Mouse (Mus musculus) MEL (cell line): Measurements from ENCODE around the gene Sult2b1. TPM values are rescaled to one million over a fixed set of nuclear protein-coding genes. Genes with fewer than 3 reads are reported as not detected.
A peak's percentile ranks its signal among the peaks of the same experiment; 100 is the strongest.

ENCODE experiments used
- DNase-seq: peaks from one replicate; pipeline ENCODE4 v3.0.0; 2011; ENCODE audit warnings: low read depth, low spot score
- H3K27ac ChIP-seq: 2 replicates; pipeline ENCODE4 v1.5.1; 2012; ENCODE audit warnings: low read depth, mild to moderate bottlenecking, control low read depth, low read length, moderate library complexity; ENCODE audit not compliant: control insufficient read depth
- H3K27me3 ChIP-seq, 2 experiments: fragments of 150-350 bp in 1 of 2; sonication (generic) in 1 of 2; 2 replicates each; pipeline ENCODE4 v1.6.1; 2012; ENCODE audit warnings: low read length in 2 of 2, mild to moderate bottlenecking in 2 of 2, improper control_type of control experiment in 1 of 2, moderate library complexity in 1 of 2; ENCODE audit not compliant: insufficient read depth in 2 of 2, control insufficient read depth in 1 of 2
- H3K36me3 ChIP-seq, 2 experiments: 2 replicates each; pipeline ENCODE4 v1.6.1; 2012 to 2014; ENCODE audit warnings: low read length in 2 of 2, improper control_type of control experiment in 1 of 2, inconsistent platforms in 1 of 2, mild to moderate bottlenecking in 1 of 2; ENCODE audit not compliant: insufficient read depth in 2 of 2, control insufficient read depth in 1 of 2
- H3K4me1 ChIP-seq, 2 experiments: fragments of 150-350 bp in 1 of 2; sonication (generic) in 1 of 2; 2 replicates each; pipeline ENCODE4 v1.6.1; 2012; ENCODE audit warnings: low read length in 2 of 2, improper control_type of control experiment in 1 of 2, mild to moderate bottlenecking in 1 of 2; ENCODE audit not compliant: insufficient read depth in 2 of 2, control insufficient read depth in 1 of 2
- H3K4me3 ChIP-seq, 2 experiments: fragments of 150-350 bp in 1 of 2; sonication (generic) in 1 of 2; 2 replicates each; pipeline ENCODE4 v1.5.1; 2012; ENCODE audit warnings: low read depth in 2 of 2, low read length in 2 of 2, mild to moderate bottlenecking in 2 of 2, moderate library complexity in 2 of 2, control low read depth in 1 of 2, improper control_type of control experiment in 1 of 2; ENCODE audit not compliant: control insufficient read depth in 1 of 2, insufficient read depth in 1 of 2
- H3K79me2 ChIP-seq: 2 replicates; pipeline ENCODE4 v1.6.1; 2012; ENCODE audit warnings: mild to moderate bottlenecking, low read length, moderate library complexity; ENCODE audit not compliant: control insufficient read depth, poor library complexity, insufficient read depth
- H3K9ac ChIP-seq: 2 replicates; pipeline ENCODE4 v1.6.1; 2012; ENCODE audit warnings: low read depth, mild to moderate bottlenecking, control low read depth, low read length, moderate library complexity; ENCODE audit not compliant: control insufficient read depth, poor library complexity, severe bottlenecking
- H3K9me3 ChIP-seq: fragments of 150-350 bp; sonication (generic); replicated peaks from 2 replicates; pipeline ENCODE4 v1.6.1; 2012; ENCODE audit warnings: mild to moderate bottlenecking, low read length, improper control_type of control experiment, moderate library complexity; ENCODE audit not compliant: insufficient read depth
- BHLHE40 ChIP-seq: IDR thresholded peaks from 2 replicates; pipeline ENCODE4 v1.6.1; 2012; ENCODE audit warnings: low read depth, mild to moderate bottlenecking, inconsistent platforms, low read length, improper control_type of control experiment, borderline replicate concordance
- CHD1 ChIP-seq: IDR thresholded peaks from 2 replicates; pipeline ENCODE4 v1.6.1; 2012; ENCODE audit warnings: low read depth, mild to moderate bottlenecking, inconsistent platforms, low read length, improper control_type of control experiment
- CTCF ChIP-seq, 3 experiments: IDR thresholded peaks in 2 of 3; conservative IDR thresholded peaks in 1 of 3; 2 replicates each; pipeline ENCODE4 v1.5.1; 2011 to 2012; ENCODE audit warnings: low read length in 3 of 3, low read depth in 2 of 3, mild to moderate bottlenecking in 2 of 3, improper control_type of control experiment in 1 of 3, inconsistent platforms in 1 of 3, mixed read lengths in 1 of 3, moderate library complexity in 1 of 3; ENCODE audit not compliant: control insufficient read depth in 1 of 3, insufficient read depth in 1 of 3, poor library complexity in 1 of 3, severe bottlenecking in 1 of 3
- E2F4 ChIP-seq: IDR thresholded peaks from 2 replicates; pipeline ENCODE4 v1.6.1; 2011; ENCODE audit warnings: low read depth, low read length, improper control_type of control experiment, borderline replicate concordance
- EP300 ChIP-seq, 2 experiments: IDR thresholded peaks; 2 replicates each; pipeline ENCODE4 v1.6.1; 2011; ENCODE audit warnings: improper control_type of control experiment in 2 of 2, low read length in 2 of 2, low read depth in 1 of 2, mild to moderate bottlenecking in 1 of 2
- ETS1 ChIP-seq: IDR thresholded peaks from 2 replicates; pipeline ENCODE4 v1.6.1; 2012; ENCODE audit warnings: low read depth, mild to moderate bottlenecking, inconsistent platforms, low read length, improper control_type of control experiment, moderate library complexity
- HCFC1 ChIP-seq: IDR thresholded peaks from 2 replicates; pipeline ENCODE4 v1.6.1; 2012; ENCODE audit warnings: low read depth, mild to moderate bottlenecking, inconsistent platforms, low read length, improper control_type of control experiment, moderate library complexity
- MAX ChIP-seq: IDR thresholded peaks from 2 replicates; pipeline ENCODE4 v1.6.1; 2011; ENCODE audit warnings: low read length, improper control_type of control experiment
- MEF2A ChIP-seq: IDR thresholded peaks from 2 replicates; pipeline ENCODE4 v1.6.1; 2014; ENCODE audit warnings: low read depth, mild to moderate bottlenecking, inconsistent platforms, low read length, improper control_type of control experiment; ENCODE audit not compliant: poor library complexity, insufficient replicate concordance, severe bottlenecking; ENCODE audit errors: extremely low read depth
- MYB ChIP-seq: IDR thresholded peaks from 2 replicates; pipeline ENCODE4 v1.6.1; 2011; ENCODE audit warnings: mild to moderate bottlenecking, low read depth, low read length, improper control_type of control experiment
- MYC ChIP-seq: IDR thresholded peaks from 2 replicates; pipeline ENCODE4 v1.6.1; 2011; ENCODE audit warnings: low read depth, mild to moderate bottlenecking, low read length, improper control_type of control experiment, moderate library complexity
- NELFE ChIP-seq: IDR thresholded peaks from 2 replicates; pipeline ENCODE4 v1.6.1; 2011; ENCODE audit warnings: low read depth, low read length, improper control_type of control experiment
- NRF1 ChIP-seq: IDR thresholded peaks from 2 replicates; pipeline ENCODE4 v1.6.1; 2014; ENCODE audit warnings: low read depth, mild to moderate bottlenecking, inconsistent platforms, low read length, improper control_type of control experiment, moderate library complexity; ENCODE audit not compliant: poor library complexity, insufficient read depth, severe bottlenecking
- POLR2A ChIP-seq, 2 experiments: IDR thresholded peaks; 2 replicates each; pipeline ENCODE4 v1.6.1; 2011 to 2012; ENCODE audit warnings: low read length in 2 of 2, mild to moderate bottlenecking in 2 of 2, control low read depth in 1 of 2, improper control_type of control experiment in 1 of 2, low read depth in 1 of 2, moderate library complexity in 1 of 2; ENCODE audit not compliant: control insufficient read depth in 1 of 2, insufficient read depth in 1 of 2, poor library complexity in 1 of 2
- POLR2AphosphoS2 ChIP-seq: IDR thresholded peaks from 2 replicates; pipeline ENCODE4 v1.6.1; 2011; ENCODE audit warnings: low read length, improper control_type of control experiment
- POLR2AphosphoS5 ChIP-seq: IDR thresholded peaks from 2 replicates; pipeline ENCODE4 v1.6.1; 2012; ENCODE audit warnings: low read depth, borderline replicate concordance, mild to moderate bottlenecking, inconsistent platforms, low read length, moderate library complexity, mixed read lengths
- SMC3 ChIP-seq: IDR thresholded peaks from 2 replicates; pipeline ENCODE4 v1.6.1; 2011; ENCODE audit warnings: low read depth, low read length, improper control_type of control experiment
- TAL1 ChIP-seq: IDR thresholded peaks from 2 replicates; pipeline ENCODE4 v1.6.1; 2012; ENCODE audit warnings: mild to moderate bottlenecking, inconsistent platforms, low read length, moderate library complexity, mixed read lengths
- TBP ChIP-seq: IDR thresholded peaks from 2 replicates; pipeline ENCODE4 v1.8.0; 2011; ENCODE audit warnings: low read depth, low read length, improper control_type of control experiment
- ZC3H11A ChIP-seq: IDR thresholded peaks from 2 replicates; pipeline ENCODE4 v1.6.1; 2012; ENCODE audit warnings: low read depth, mild to moderate bottlenecking, inconsistent platforms, low read length, improper control_type of control experiment
- ZKSCAN1 ChIP-seq: IDR thresholded peaks from 2 replicates; pipeline ENCODE4 v1.6.1; 2012; ENCODE audit warnings: low read depth, mild to moderate bottlenecking, inconsistent platforms, low read length, improper control_type of control experiment, moderate library complexity
- polyA plus RNA-seq, 2 experiments: library from polyadenylated mRNA; stranded (reverse) in 1 of 2; unstranded in 1 of 2; fragments of >175 nt in 1 of 2; fragments of >200 nt in 1 of 2; gene quantifications; 2 replicates each; pipeline versions ENCODE4 v1.2.1 to v1.2.4; 2012; ENCODE audit warnings: low replicate concordance in 2 of 2, low read depth in 1 of 2; ENCODE audit not compliant: insufficient read length in 2 of 2, insufficient read depth in 1 of 2, missing spikeins in 1 of 2
- total RNA-seq: library from RNA; depleted of rRNA; stranded (reverse); fragments of 300-350 nt; gene quantifications from 2 replicates; pipeline ENCODE4 v1.2.3, GENCODE M21; 2012

Sult2b1 gene
- total and polyA plus RNA-seq, 3 experiments, result 0.08 to 0.47 TPM; not detected in 1

- Histone ChIP-seq H3K27me3 (no peaks in the 10 kb centered on the region), H3K36me3 (peaks cover 0 to 5% of the 10 kb centered on the region in 2 experiments; a peak in 2 of 4 replicates), H3K9ac (no peak overlapping the region), H3K9me3 (no peaks in the 10 kb centered on the region), H3K27ac (no peak overlapping the region), H3K4me3 (no peak overlapping the region), H3K4me1 (peaks cover 0 to 12% of the 10 kb centered on the region in 2 experiments; a peak in 1 of 4 replicates), H3K79me2 (peaks cover 12% of the 10 kb centered on the region)
- TF ChIP-seq POLR2A (IDR thresholded peaks at IDR 0.05; ENCODE audit: control insufficient read depth in 1 of 2, insufficient read depth in 1 of 2, low read depth in 1 of 2, low read length in 2 of 2, poor library complexity in 1 of 2) (peak; percentile 23 to 34; a peak in 1 of 4 replicates), TAL1 (no peak), SMC3 (no peak), CHD1 (no peak), E2F4 (no peak), BHLHE40 (no peak), POLR2AphosphoS2 (peak; percentile 46; the same call in 1 of the 2 replicates), POLR2AphosphoS5 (0 out of 2 replicates have a peak, but pooled peaks have one; percentile 75)
- DNase-seq, result no peak
These were observed 74.7 kb downstream of the Sult2b1 start for GRCm38 (mm10) chr7:45709677-45710355.

- peak; percentile 37 for DNase-seq
- Histone ChIP-seq H3K36me3 (peaks cover 0 to 5% of the 10 kb centered on the region in 2 experiments; a peak in 2 of 4 replicates), H3K4me3 (no peak overlapping the region), H3K79me2 (peaks cover 7% of the 10 kb centered on the region), H3K27me3 (no peaks in the 10 kb centered on the region), H3K4me1 (peaks cover 0 to 12% of the 10 kb centered on the region in 2 experiments; a peak in 1 of 4 replicates), H3K9ac (no peak overlapping the region; the same call in 1 of the 2 replicates), H3K9me3 (no peaks in the 10 kb centered on the region), H3K27ac (no peak overlapping the region)
- TF ChIP-seq CTCF (IDR thresholded peaks at IDR 0.05 in 2 of 3, conservative IDR thresholded peaks at IDR 0.05 in 1 of 3; ENCODE audit: control insufficient read depth in 1 of 3, insufficient read depth in 1 of 3, low read depth in 2 of 3, low read length in 3 of 3, poor library complexity in 1 of 3, severe bottlenecking in 1 of 3) (no peak), CHD1 (no peak), E2F4 (no peak), MAX (no peak), NELFE (no peak), SMC3 (no peak), TAL1 (no peak), ZC3H11A (no peak), ZKSCAN1 (no peak), NRF1 (no peak), MYC (no peak), ETS1 (no peak), MEF2A (no peak), MYB (no peak), TBP (no peak), HCFC1 (no peak), EP300 (IDR thresholded peaks at IDR 0.05; ENCODE audit: low read depth in 1 of 2, low read length in 2 of 2) (no peak)
These were observed 75.4 kb downstream of the Sult2b1 start for GRCm38 (mm10) chr7:45709036-45709435.
